Mouse (Mus musculus) E14TG2a.4 (cell line): ENCODE results near the gene Trappc10.

Experiments
- H3K27me3 ChIP-seq: 2 replicates; pipeline ENCODE4 v1.6.1; 2014; ENCODE audit warnings: low read length, control low read depth; ENCODE audit not compliant: insufficient read depth
- H3K36me3 ChIP-seq: 2 replicates; pipeline ENCODE4 v1.6.1; 2014; ENCODE audit warnings: low read length, control low read depth; ENCODE audit not compliant: insufficient read depth
- H3K4me1 ChIP-seq: replicated peaks from 2 replicates; pipeline ENCODE4 v1.6.1; 2014; ENCODE audit warnings: low read depth, low read length, control low read depth
- H3K4me3 ChIP-seq: replicated peaks from 2 replicates; pipeline ENCODE4 v1.5.1; 2014; ENCODE audit warnings: mild to moderate bottlenecking, low read length
- H3K9me3 ChIP-seq: 2 replicates; pipeline ENCODE4 v1.6.1; 2014; ENCODE audit warnings: low read length, control low read depth
- CTCF ChIP-seq: conservative IDR thresholded peaks from 2 replicates; pipeline ENCODE4 v1.5.1; 2014; ENCODE audit warnings: low read length
- NANOG ChIP-seq: IDR thresholded peaks from 2 replicates; pipeline ENCODE4 v1.6.1; 2014; ENCODE audit warnings: borderline replicate concordance, low read length, mixed read lengths
- POU5F1 ChIP-seq: IDR thresholded peaks from 2 replicates; pipeline ENCODE4 v1.6.1; 2014; ENCODE audit warnings: low read length, borderline replicate concordance

Trappc10 gene

GRCm38 (mm10) chr10:78244058-78244437, 393 bp downstream of the Trappc10 start:
- no peak for TF ChIP-seq POU5F1
- TF ChIP-seq NANOG = no peak
- TF ChIP-seq CTCF = no peak
- peaks cover 34% of the 10 kb centered on the region for H3K27me3 ChIP-seq
- H3K36me3 ChIP-seq = no peaks in the 10 kb centered on the region
- H3K4me3 ChIP-seq = peak overlapping the region; percentile 88
- no peaks in the 10 kb centered on the region for H3K9me3 ChIP-seq
- H3K4me1 ChIP-seq = peaks cover 18% of the 10 kb centered on the region

- Histone ChIP-seq H3K27me3 (peaks cover 11% of the 10 kb centered on the region), H3K9me3 (no peaks in the 10 kb centered on the region), H3K4me1 (peaks cover 10% of the 10 kb centered on the region), H3K4me3 (no peak overlapping the region), H3K36me3 (peaks cover 14% of the 10 kb centered on the region)
- TF ChIP-seq CTCF (no peak), POU5F1 (no peak), NANOG (no peak)
These were observed 5.5 kb downstream of the Trappc10 start for GRCm38 (mm10) chr10:78238926-78239325.

GRCm38 (mm10) chr10:78238297-78238696, 6.1 kb downstream of the Trappc10 start:
- peaks cover 8% of the 10 kb centered on the region for H3K4me1 ChIP-seq
- peaks cover 14% of the 10 kb centered on the region for H3K36me3 ChIP-seq
- H3K27me3 ChIP-seq = peaks cover 6% of the 10 kb centered on the region; the same call in 1 of the 2 replicates
- H3K9me3 ChIP-seq = no peaks in the 10 kb centered on the region
- TF ChIP-seq POU5F1 = no peak
- TF ChIP-seq CTCF = no peak
- TF ChIP-seq NANOG = no peak
- H3K4me3 ChIP-seq = no peak overlapping the region

- Histone ChIP-seq H3K4me1 (peaks cover 8% of the 10 kb centered on the region), H3K9me3 (no peaks in the 10 kb centered on the region), H3K4me3 (no peak overlapping the region), H3K36me3 (peaks cover 14% of the 10 kb centered on the region), H3K27me3 (peaks cover 1% of the 10 kb centered on the region; the same call in 1 of the 2 replicates)
- TF ChIP-seq POU5F1 (no peak), NANOG (no peak), CTCF (no peak)
These were observed 6.6 kb downstream of the Trappc10 start for GRCm38 (mm10) chr10:78237809-78238208.

- no peaks in the 10 kb centered on the region for H3K9me3 ChIP-seq
- no peak for TF ChIP-seq NANOG
- H3K27me3 ChIP-seq = no peaks in the 10 kb centered on the region
- H3K36me3 ChIP-seq = peaks cover 14% of the 10 kb centered on the region
- H3K4me1 ChIP-seq = peaks cover 8% of the 10 kb centered on the region
- no peak overlapping the region for H3K4me3 ChIP-seq
These were observed 7.4 kb downstream of the Trappc10 start for GRCm38 (mm10) chr10:78236885-78237629.

- Histone ChIP-seq H3K4me1 (peaks cover 8% of the 10 kb centered on the region), H3K36me3 (peaks cover 31% of the 10 kb centered on the region), H3K4me3 (no peak overlapping the region), H3K9me3 (no peaks in the 10 kb centered on the region), H3K27me3 (no peaks in the 10 kb centered on the region)
- TF ChIP-seq POU5F1 = no peak
- TF ChIP-seq CTCF = no peak
- TF ChIP-seq NANOG = no peak
These were observed 10.7 kb downstream of the Trappc10 start for GRCm38 (mm10) chr10:78233756-78234155.

- Histone ChIP-seq H3K4me3 (no peak overlapping the region), H3K36me3 (peaks cover 31% of the 10 kb centered on the region), H3K9me3 (no peaks in the 10 kb centered on the region), H3K27me3 (no peaks in the 10 kb centered on the region), H3K4me1 (peaks cover 13% of the 10 kb centered on the region)
- TF ChIP-seq CTCF (no peak), POU5F1 (no peak), NANOG (no peak)
These were observed 11.3 kb downstream of the Trappc10 start for GRCm38 (mm10) chr10:78233161-78233560.

- TF ChIP-seq NANOG (no peak), POU5F1 (no peak), CTCF (no peak)
- H3K36me3 ChIP-seq = peaks cover 37% of the 10 kb centered on the region
- no peak overlapping the region for H3K4me3 ChIP-seq
- H3K4me1 ChIP-seq = peaks cover 15% of the 10 kb centered on the region
- H3K27me3 ChIP-seq = no peaks in the 10 kb centered on the region
- no peaks in the 10 kb centered on the region for H3K9me3 ChIP-seq
These were observed 12.0 kb downstream of the Trappc10 start for GRCm38 (mm10) chr10:78232301-78232980.
